Mouse (Mus musculus): ENCODE data around the gene Fdxr. TPM values are rescaled to one million over a fixed set of nuclear protein-coding genes. Genes with fewer than 3 reads are reported as not detected.

The Fdxr gene
- 1 to 10 TPM; 2.9 to 4.4 TPM for total RNA-seq (2021)
- long read RNA-seq, experiment 1, transcript Fdxr-201 (12 exons, 1,948 nt), result major isoform, 7 of 8 reads
- long read RNA-seq, experiment 1, partial matches to known transcripts, result 0 of 8 reads
- long read RNA-seq, experiment 1, other reads (novel, unspliced or antisense), result 1 of 8 reads
- long read RNA-seq, experiment 2, partial matches to known transcripts, result 0 of 6 reads
- long read RNA-seq, experiment 2, other reads (novel, unspliced or antisense), result 3 of 6 reads

DNA sequence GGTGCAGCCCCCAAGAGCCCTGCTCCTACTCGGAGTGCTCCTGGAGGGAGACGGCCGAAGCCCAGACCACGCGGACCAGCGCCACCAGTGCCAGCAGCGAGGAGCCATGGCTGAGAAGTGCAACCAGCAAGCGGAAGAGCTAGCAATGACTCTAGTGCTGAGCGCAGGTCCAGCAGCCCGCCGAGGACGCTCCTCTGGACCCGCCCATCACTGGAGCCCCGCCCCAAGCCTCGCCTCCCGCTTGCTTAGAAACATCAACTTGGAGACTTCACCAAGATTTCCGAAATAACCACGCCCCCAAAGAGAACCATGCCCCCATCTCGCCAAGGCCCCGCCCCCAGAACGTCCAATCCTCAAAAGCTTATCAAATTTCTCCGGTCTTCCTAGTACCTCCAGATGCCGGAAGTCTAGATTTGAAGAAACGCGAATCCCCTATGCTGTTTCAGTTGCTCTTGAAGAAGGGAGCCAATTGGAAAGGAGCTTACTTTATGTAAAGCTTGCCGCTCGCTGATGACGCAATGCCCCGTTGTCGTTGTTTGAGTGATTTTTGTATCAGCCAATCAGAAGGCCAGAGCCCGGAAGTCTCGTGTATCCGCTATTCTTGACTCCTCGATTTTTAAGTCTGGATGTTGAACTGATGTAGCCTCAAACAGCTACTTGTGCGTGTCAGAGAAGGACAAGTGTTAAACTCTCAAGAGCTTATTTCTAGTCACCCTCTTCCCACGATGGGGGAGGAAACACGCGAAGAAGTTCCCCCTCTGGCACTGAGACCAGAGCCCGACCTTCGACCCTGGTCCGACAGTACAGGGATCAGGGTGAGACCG lies at the start of gene Fdxr:
Fdxr (minus strand) TSS at position 271 of the 824 bp plus-strand sequence.
- DNase-seq, result peak; percentile 99
- intact Hi-C loops (cut with DNase I), result loop anchor here (10.0 kb wide), 1 partner anchor 192 kb away; no protein-coding TSS in a partner anchor
- Histone ChIP-seq H3K27ac (peak within 1 kb of the TSS; percentile 95), H3K4me3 (peak within 1 kb of the TSS; percentile 87)
- no peak for TF ChIP-seq CTCF (IDR thresholded peaks at IDR 0.05)

DNA sequence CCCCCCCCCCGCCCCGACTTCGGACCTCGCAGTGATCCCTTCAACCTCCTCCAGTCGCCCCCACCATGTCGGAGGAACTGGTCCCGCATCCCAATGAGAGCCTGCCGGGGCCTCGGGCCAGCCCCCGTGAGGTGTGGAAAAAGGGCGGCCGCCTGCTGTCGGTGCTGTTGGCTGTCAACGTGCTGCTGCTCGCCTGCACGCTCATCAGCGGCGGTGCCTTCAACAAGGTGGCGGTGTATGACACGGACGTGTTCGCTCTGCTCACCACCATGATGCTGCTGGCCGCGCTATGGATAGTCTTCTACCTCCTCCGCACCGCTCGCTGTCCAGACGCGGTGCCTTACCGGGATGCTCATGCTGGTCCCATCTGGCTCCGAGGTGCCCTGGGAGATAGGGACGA lies 46.5 kb upstream of the Fdxr start:
- Histone ChIP-seq H3K4me3 (no peak overlapping the region), H3K27ac (no peak overlapping the region)
- no peak for TF ChIP-seq CTCF (IDR thresholded peaks at IDR 0.05)
- intact Hi-C loops (cut with DNase I), result no loop called here
- DNase-seq, result no peak

DNA sequence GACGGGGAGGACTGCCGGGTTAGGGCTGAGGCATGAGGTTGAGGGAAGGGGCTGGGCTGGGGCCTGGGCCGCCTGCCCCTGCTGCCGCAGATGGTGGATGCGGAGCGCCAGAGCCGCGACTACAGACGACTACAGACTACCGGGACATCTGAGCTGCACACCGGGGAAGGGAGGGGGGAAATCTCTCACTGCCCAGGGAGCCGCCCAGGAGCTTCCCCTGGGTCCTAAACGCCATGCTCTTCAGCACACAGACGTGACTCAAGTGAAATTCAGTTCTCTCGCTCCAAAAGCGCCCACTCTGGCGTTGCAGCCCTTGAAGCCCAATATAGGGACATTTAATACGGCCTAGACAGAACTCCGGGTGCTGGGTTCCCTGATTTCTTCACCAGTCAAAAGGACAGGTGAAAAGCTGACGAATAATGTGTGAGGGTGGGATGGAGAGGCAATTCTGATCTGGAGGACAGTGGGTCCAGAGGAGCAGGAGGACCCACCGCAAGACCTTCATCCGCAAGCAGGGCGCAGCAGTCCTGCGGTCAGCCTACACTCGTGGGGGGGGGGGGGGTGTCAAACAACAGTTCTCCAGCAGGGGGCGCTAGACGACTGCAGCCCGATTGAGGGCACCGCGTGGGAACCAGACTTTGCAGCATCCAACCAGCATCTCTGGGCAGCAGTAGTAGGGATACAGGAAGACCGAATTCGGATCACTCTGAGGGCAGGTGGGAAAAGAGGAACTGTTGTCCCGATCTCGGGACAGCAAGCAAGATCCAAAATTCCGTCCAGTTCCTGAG lies 45.2 kb upstream of the Fdxr start, which contains the start of gene Ush1g:
Ush1g (minus strand) TSS at position 136 of the 788 bp plus-strand sequence.
- DNase-seq, result peak; percentile 74

DNA sequence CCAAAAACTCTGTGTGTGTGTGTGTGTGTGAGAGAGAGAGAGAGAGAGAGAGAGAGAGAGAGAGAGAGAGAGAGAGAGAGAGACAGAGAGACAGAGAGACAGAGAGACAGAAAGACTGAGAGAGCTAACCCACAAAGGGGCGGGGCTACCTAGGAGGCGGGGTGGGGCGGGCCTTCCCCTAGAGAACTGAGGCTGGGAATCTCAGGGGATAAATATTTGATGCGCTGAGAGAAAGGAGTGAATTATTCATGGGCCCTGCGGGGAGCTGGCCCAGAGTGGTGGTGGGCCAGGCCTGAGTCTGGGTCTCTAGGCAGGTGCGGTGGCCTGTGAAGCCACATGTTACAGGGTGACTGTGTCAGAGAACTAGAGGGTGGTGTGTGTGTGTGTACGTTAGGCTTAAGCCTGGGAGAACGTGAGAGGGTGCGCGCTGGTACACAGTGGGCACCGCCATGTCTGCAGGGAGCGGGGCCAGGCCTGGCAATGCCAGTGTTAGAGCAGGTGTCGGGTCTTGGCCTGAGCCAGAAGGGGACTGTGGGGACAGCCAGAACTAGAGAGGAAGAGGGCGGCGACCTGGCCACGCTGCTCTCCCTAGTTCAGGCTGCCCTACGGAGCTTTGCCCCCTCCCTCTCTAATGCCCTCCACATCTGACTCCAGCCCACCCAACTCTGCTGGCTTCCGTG lies 43.0 kb upstream of the Fdxr start:
- Histone ChIP-seq H3K27ac (peak overlapping the region; percentile 24), H3K4me3 (peak overlapping the region; percentile 11; the same call in 1 of the 2 replicates)
- no peak for TF ChIP-seq CTCF (IDR thresholded peaks at IDR 0.05)
- intact Hi-C loops (cut with DNase I), result no loop called here
- DNase-seq, result peak; percentile 83

More for the DNA sequence above, 45.2 kb upstream of the Fdxr start, which contains the start of gene Ush1g:
- intact Hi-C loops (cut with DNase I), result loop anchor here (1.0 kb wide), 1 partner anchor 32 kb away; no protein-coding TSS in a partner anchor
- TF ChIP-seq CTCF (IDR thresholded peaks at IDR 0.05), result peak; percentile 88
- Histone ChIP-seq H3K4me3 (peak within 1 kb of the TSS; percentile 56), H3K27ac (peak within 1 kb of the TSS; percentile 31; the same call in 1 of the 2 replicates)

DNA sequence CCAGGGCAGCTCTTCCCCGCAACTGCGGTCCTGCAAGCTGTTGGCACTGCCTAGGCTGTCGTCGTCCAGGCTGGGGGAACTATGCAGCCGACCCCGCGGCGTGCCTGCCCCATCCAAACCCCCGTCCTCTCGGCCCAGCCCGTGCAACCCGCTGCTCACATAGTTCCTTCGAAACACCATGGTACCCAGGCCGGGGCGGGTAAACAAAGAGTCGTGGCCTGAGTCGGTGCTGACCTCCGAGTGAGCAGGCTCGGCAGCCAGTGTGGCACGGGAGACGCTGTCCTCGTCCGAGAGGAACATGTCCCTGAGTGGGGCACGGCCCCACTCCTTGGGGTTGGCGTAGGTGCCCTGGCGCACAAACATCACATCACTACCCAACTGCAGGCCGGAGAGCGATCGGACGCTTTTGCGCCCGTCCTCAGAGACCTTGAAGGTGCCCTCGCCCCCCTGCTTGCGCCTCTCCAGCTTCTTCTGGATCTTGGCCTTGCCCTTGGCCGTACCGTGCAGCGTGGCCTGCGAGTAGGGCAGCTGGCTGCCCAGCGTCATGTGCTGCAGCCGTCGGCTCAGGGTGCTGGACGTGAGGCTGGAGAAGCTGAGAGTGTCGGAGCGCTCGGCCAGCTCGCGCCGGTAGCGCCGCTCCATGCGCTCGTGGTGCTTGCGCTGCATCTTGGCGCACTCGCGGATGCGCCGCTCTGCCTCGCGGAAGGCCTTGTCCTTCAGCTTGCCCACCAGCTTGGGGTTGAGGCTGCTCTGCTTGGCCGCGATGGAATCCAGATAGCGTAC lies 41.6 kb upstream of the Fdxr start:
- intact Hi-C loops (cut with DNase I), result no loop called here
- no peak overlapping the region for H3K4me3 ChIP-seq
- TF ChIP-seq CTCF (IDR thresholded peaks at IDR 0.05), result no peak
- H3K27ac ChIP-seq, result no peak overlapping the region
- DNase-seq, result peak; percentile 35

DNA sequence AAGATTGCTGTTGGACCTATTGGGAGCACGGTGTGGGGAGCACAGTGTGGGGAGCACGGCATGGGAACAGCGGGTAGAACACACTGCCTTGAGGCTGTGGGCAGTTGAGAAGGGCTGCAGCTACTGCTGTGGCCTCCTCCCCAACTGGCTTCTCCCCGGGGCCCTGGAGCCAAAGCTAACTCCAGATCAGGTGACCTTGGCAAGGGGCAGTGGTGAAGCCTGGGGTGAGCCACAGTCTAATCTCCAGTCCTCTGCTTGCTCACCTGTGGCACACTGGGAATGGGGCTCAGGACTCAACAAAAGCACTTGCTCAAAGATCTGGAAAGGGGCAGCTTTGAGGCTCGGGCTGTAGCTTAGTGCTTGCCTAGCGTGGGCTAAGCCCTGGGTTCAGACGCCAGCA lies 40.4 kb upstream of the Fdxr start:
- no peak for TF ChIP-seq CTCF (IDR thresholded peaks at IDR 0.05)
- intact Hi-C loops (cut with DNase I), result no loop called here
- Histone ChIP-seq H3K4me3 (no peak overlapping the region), H3K27ac (no peak overlapping the region)
- peak; percentile 51 for DNase-seq

DNA sequence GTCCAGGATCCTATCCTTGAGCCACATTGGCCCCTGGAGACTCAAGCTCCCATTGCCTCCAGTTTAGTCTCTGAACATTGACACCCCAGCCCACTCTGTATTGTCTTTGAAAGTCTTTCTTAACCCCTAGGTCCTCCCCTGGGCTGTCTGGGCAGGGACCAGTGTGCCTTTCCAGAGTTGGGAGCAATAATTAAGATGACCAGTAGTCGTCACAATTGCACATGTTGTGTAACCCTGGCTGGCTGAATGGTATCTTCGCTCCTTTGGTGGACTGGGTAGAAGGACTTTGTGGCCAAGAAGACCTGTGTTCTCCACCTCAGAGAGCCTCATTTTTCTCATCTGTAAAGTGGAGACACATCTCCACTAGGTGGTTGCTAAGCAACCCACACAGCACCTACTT lies 37.4 kb upstream of the Fdxr start:
- DNase-seq, result no peak
- intact Hi-C loops (cut with DNase I), result no loop called here
- TF ChIP-seq CTCF (IDR thresholded peaks at IDR 0.05), result peak; percentile 37; the same call in 1 of the 2 replicates
- no peak overlapping the region for H3K4me3 ChIP-seq
- H3K27ac ChIP-seq, result no peak overlapping the region

DNA sequence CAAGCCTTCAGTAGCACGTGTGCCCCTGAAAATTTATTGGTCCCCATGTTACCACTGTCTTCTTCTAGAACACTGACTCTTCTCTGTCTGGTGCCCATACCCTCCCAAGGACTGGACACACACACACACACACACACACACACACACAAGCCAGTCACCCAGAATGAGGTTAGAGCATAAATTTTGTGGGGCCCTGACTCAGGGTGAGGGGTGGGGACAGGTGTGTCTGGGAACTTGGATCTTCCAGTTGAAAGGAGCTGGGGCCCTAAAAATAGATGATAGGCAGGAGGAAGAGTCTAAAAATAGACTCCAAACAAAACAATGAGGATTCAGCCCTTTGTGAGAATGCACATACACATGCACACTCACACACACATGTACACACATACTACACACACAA lies 31.9 kb upstream of the Fdxr start:
- no peak for DNase-seq
- Histone ChIP-seq H3K4me3 (no peak overlapping the region), H3K27ac (no peak overlapping the region)
- intact Hi-C loops (cut with DNase I), result no loop called here
- TF ChIP-seq CTCF (IDR thresholded peaks at IDR 0.05), result no peak

DNA sequence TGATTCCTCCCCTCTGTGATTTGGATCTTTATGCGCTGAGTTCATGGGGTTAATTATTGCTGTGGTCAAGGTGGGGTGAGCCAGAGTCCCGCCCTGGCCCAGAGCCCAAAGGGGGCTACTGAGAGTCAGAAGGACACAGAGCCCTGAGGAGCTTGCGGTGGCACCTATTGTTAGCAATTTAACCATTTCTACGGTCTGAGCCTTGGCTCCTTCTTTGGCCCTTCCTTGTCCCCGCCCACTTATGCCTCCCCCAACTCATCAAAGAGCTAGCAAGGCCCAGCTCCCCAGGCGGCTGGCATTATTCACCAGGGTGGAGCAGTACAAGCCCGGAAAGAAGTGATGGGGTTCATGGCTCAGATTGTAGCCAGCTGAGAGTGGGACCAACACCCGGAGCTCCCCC lies 30.0 kb upstream of the Fdxr start, which contains the start of gene Otop2:
Otop2 (plus strand) TSS at position 301 of the 400 bp plus-strand sequence.
- Histone ChIP-seq H3K4me3 (no peak within 1 kb of the TSS), H3K27ac (no peak within 1 kb of the TSS)
- TF ChIP-seq CTCF (IDR thresholded peaks at IDR 0.05), result no peak
- intact Hi-C loops (cut with DNase I), result no loop called here
- peak; percentile 13 for DNase-seq

DNA sequence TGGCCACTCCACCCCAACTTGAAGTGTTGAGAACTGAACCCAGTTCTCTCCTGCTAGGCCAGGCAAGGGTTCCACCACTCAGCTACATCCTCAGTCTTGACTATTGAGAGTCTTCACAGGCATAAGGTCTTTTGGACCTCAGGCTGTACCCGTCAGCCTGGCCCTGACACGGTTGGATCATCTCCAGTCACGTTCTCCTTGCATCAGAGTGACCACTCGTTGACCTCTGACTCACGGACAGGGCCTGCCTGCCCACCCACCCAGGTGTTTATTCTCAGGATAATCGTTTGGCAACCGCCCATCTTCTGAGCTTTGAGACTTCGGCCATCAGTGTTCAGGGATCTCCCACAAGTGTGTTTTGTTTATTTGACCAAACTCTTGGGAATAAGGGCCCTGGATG lies 26.3 kb upstream of the Fdxr start:
- no peak for TF ChIP-seq CTCF (IDR thresholded peaks at IDR 0.05)
- Histone ChIP-seq H3K4me3 (no peak overlapping the region), H3K27ac (no peak overlapping the region)
- no peak for DNase-seq
- intact Hi-C loops (cut with DNase I), result no loop called here

DNA sequence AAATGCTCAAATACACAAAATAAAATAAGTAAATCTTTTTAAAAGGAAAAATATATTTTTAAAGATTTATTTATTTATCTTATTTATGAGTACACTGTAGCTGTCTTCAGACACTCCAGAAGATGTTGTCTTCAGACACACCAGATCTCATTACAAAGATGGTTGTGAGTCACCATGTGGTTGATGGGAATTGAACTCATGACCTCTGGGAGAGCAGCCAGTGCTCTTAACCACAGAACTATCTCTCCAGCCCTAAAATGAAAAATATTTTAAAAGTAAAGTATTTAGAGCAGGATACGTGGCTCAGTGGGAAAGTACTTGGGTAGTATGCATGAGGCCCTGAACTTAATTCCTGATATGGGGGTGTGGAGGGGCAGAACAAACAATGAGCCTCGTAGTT lies 24.5 kb upstream of the Fdxr start:
- Histone ChIP-seq H3K27ac (no peak overlapping the region), H3K4me3 (no peak overlapping the region)
- no peak for TF ChIP-seq CTCF (IDR thresholded peaks at IDR 0.05)
- no peak for DNase-seq
- intact Hi-C loops (cut with DNase I), result no loop called here

Data from gastrocnemius, adult 2 months (tissue).